Mouse (Mus musculus) intestine, postnatal 0 days (tissue): ENCODE data around the gene Dhdh. TPM values are rescaled to one million over a fixed set of nuclear protein-coding genes. Genes with fewer than 3 reads are reported as not detected.
"Not testable (repeated sequence)": the region's sequence is repeated elsewhere in the genome, so short reads cannot be mapped to it uniquely, and the experiment has no call there.

Experiments
- ATAC-seq: fragments of 200-750 bp; cut with Nextera tagmentation; 2 replicates; pipeline ENCODE4 v1.8.0; 2017; ENCODE audit warnings: mild to moderate bottlenecking, moderate TSS enrichment, moderate library complexity
- H3K27ac ChIP-seq: fragments of 300-500 bp; sonication (generic); 2 replicates; pipeline ENCODE4 v1.5.1; 2014; ENCODE audit warnings: mild to moderate bottlenecking, low read depth, low read length, moderate library complexity
- H3K27me3 ChIP-seq: fragments of 300-500 bp; sonication (generic); replicated peaks from 2 replicates; pipeline ENCODE4 v1.6.1; 2014; ENCODE audit warnings: low read length, mixed read lengths; ENCODE audit not compliant: control insufficient read depth, insufficient read depth
- H3K36me3 ChIP-seq: fragments of 300-500 bp; sonication (generic); 2 replicates; pipeline ENCODE4 v1.6.1; 2014; ENCODE audit warnings: mild to moderate bottlenecking, moderate library complexity; ENCODE audit not compliant: control insufficient read depth, insufficient read depth
- H3K4me1 ChIP-seq: fragments of 300-500 bp; sonication (generic); replicated peaks from 2 replicates; pipeline ENCODE4 v1.6.1; 2014; ENCODE audit warnings: antibody characterized with exemption, low read length, mixed read lengths; ENCODE audit not compliant: control insufficient read depth, insufficient read depth
- H3K4me2 ChIP-seq: fragments of 300-500 bp; sonication (generic); replicated peaks from 2 replicates; pipeline ENCODE4 v1.6.1; 2014; ENCODE audit warnings: low read depth, mild to moderate bottlenecking, moderate library complexity
- H3K4me3 ChIP-seq: fragments of 300-500 bp; sonication (generic); 2 replicates; pipeline ENCODE4 v1.5.1; 2014; ENCODE audit warnings: low read depth, low read length
- H3K9ac ChIP-seq: fragments of 300-500 bp; sonication (generic); 2 replicates; pipeline ENCODE4 v1.6.1; 2014; ENCODE audit warnings: mild to moderate bottlenecking, low read depth, low read length
- H3K9me3 ChIP-seq: fragments of 300-500 bp; sonication (generic); 2 replicates; pipeline ENCODE4 v1.6.1; 2016; ENCODE audit warnings: mixed run types; ENCODE audit not compliant: control insufficient read depth
- CTCF ChIP-seq: sonication (generic); IDR thresholded peaks from 2 replicates; pipeline ENCODE4 v1.5.1; 2016; ENCODE audit warnings: low read depth, mild to moderate bottlenecking, control low read depth, antibody characterized with exemption, moderate library complexity
- WGBS: fragments of 180-500 bp; shearing (Covaris S2); extraction: QIAGEN DNeasy Blood & Tissue Kit; methylation state at CpG from one replicate; pipeline ENCODE4 v1.1.7; 2014; 5-methylcytosine and 5-hydroxymethylcytosine counted together
- polyA plus RNA-seq: library from polyadenylated mRNA; unstranded; fragments of >200 nt; fragmentation: Nextera tagmentation; extraction: Ambion mirVana; gene quantifications from 2 replicates; pipeline ENCODE4 v1.2.1, GENCODE M21; 2015

Gene Dhdh
- polyA plus RNA-seq, 1 experiment from 2014 or later, result 1.1 TPM

GRCm38 (mm10) chr7:45489578-45489977, 973 bp upstream of the Dhdh start:
- no peak overlapping the region for H3K4me2 ChIP-seq
- ATAC-seq, result no peak
- no peaks in the 10 kb centered on the region for H3K4me1 ChIP-seq
- no peak for TF ChIP-seq CTCF
- no peak overlapping the region for H3K4me3 ChIP-seq
- H3K9ac ChIP-seq, result no peak overlapping the region
- 67% methylated on average over 7 of the region's 7 CpGs for WGBS
- no peak overlapping the region for H3K27ac ChIP-seq
- peaks cover 23% of the 10 kb centered on the region for H3K36me3 ChIP-seq
- no peaks in the 10 kb centered on the region for H3K27me3 ChIP-seq
- no peaks in the 10 kb centered on the region for H3K9me3 ChIP-seq

DNA sequence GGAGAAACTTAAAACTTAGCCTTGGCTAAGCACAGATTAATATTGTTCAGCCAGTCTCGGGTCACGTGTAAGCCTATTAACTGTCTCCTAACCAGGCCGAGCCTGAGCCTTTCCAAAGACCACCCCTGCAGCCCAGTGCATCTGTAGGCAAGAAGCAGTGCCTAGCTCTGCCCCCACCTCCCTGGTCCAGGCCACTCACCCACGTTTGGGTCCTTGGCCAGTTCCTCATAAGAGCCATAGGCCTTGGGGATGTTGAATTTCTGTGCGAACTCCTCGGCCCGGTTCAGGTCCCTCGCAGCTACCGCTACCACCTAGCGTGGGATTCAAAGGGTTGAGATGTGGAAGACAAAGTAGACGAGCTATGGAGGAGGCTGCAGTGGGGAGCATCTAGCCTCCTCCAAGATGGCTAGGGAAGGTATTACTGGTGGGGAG, 728 bp downstream of the Dhdh start:
- no peak overlapping the region for H3K27ac ChIP-seq
- 0 out of 2 replicates have a peak, but pooled peaks have one; percentile 4 for ATAC-seq

GRCm38 (mm10) chr7:45486761-45487415, 1.7 kb downstream of the Dhdh start, which contains the start of gene Gm45808:
Gm45808 (minus strand) TSS chr7:45486811.
- H3K27ac ChIP-seq, result no peak within 1 kb of the TSS
- H3K27me3 ChIP-seq, result no peaks in the 10 kb centered on the region
- 79% methylated on average over 12 of the region's 12 CpGs for WGBS

More for the DNA sequence above, 728 bp downstream of the Dhdh start:
- 69% methylated on average over 11 of the region's 11 CpGs for WGBS
- Histone ChIP-seq H3K4me1 (no peaks in the 10 kb centered on the region), H3K9me3 (no peaks in the 10 kb centered on the region), H3K4me3 (peak overlapping the region; percentile 39; the same call in 1 of the 2 replicates), H3K4me2 (peak overlapping the region; percentile 71), H3K9ac (no peak overlapping the region), H3K36me3 (peaks cover 6% of the 10 kb centered on the region; the same call in 1 of the 2 replicates), H3K27me3 (no peaks in the 10 kb centered on the region)
- no peak for TF ChIP-seq CTCF

GRCm38 (mm10) chr7:45486158-45486557, 2.4 kb downstream of the Dhdh start:
- no peaks in the 10 kb centered on the region for H3K4me1 ChIP-seq
- WGBS, result 45% methylated on average over 7 of the region's 7 CpGs
- no peak overlapping the region for H3K4me3 ChIP-seq
- no peak overlapping the region for H3K9ac ChIP-seq
- no peak overlapping the region for H3K27ac ChIP-seq
- no peak for ATAC-seq
- H3K27me3 ChIP-seq, result no peaks in the 10 kb centered on the region
- H3K4me2 ChIP-seq, result no peak overlapping the region
- TF ChIP-seq CTCF, result no peak
- H3K9me3 ChIP-seq, result no peaks in the 10 kb centered on the region
- no peaks in the 10 kb centered on the region for H3K36me3 ChIP-seq

More at GRCm38 (mm10) chr7:45486761-45487415, 1.7 kb downstream of the Dhdh start, which contains the start of gene Gm45808:
- no peak within 1 kb of the TSS for H3K4me2 ChIP-seq
- H3K4me3 ChIP-seq, result no peak within 1 kb of the TSS
- H3K36me3 ChIP-seq, result no peaks in the 10 kb centered on the region
- no peak within 1 kb of the TSS for H3K9ac ChIP-seq
- H3K9me3 ChIP-seq, result no peaks in the 10 kb centered on the region
- no peak for ATAC-seq
- no peaks in the 10 kb centered on the region for H3K4me1 ChIP-seq
- TF ChIP-seq CTCF, result no peak

GRCm38 (mm10) chr7:45484985-45485384, 3.6 kb downstream of the Dhdh start:
- not testable (repeated sequence) for H3K27ac ChIP-seq, H3K4me2 ChIP-seq, H3K9ac ChIP-seq, H3K4me1 ChIP-seq, H3K36me3 ChIP-seq, H3K9me3 ChIP-seq, H3K4me3 ChIP-seq, ATAC-seq, H3K27me3 ChIP-seq
- 93% methylated on average over 5 of the region's 5 CpGs for WGBS

GRCm38 (mm10) chr7:45482166-45482565, 6.4 kb downstream of the Dhdh start:
- H3K9ac ChIP-seq, result no peak overlapping the region
- no peaks in the 10 kb centered on the region for H3K9me3 ChIP-seq
- no peaks in the 10 kb centered on the region for H3K4me1 ChIP-seq
- no peak overlapping the region for H3K4me3 ChIP-seq
- 54% methylated on average over 1 of the region's 1 CpGs for WGBS
- H3K27ac ChIP-seq, result no peak overlapping the region
- no peak for ATAC-seq
- H3K36me3 ChIP-seq, result no peaks in the 10 kb centered on the region
- no peak for TF ChIP-seq CTCF
- H3K4me2 ChIP-seq, result no peak overlapping the region
- H3K27me3 ChIP-seq, result no peaks in the 10 kb centered on the region
